Mouse (Mus musculus): ENCODE results near the gene Scamp3. TPM values are rescaled to one million over a fixed set of nuclear protein-coding genes. Genes with fewer than 3 reads are reported as not detected.
A peak's percentile ranks its signal among the peaks of the same experiment; 100 is the strongest.

The Scamp3 gene
- polyA plus RNA-seq, 1 experiment from 2014 or later, result 83.4 TPM

DNA sequence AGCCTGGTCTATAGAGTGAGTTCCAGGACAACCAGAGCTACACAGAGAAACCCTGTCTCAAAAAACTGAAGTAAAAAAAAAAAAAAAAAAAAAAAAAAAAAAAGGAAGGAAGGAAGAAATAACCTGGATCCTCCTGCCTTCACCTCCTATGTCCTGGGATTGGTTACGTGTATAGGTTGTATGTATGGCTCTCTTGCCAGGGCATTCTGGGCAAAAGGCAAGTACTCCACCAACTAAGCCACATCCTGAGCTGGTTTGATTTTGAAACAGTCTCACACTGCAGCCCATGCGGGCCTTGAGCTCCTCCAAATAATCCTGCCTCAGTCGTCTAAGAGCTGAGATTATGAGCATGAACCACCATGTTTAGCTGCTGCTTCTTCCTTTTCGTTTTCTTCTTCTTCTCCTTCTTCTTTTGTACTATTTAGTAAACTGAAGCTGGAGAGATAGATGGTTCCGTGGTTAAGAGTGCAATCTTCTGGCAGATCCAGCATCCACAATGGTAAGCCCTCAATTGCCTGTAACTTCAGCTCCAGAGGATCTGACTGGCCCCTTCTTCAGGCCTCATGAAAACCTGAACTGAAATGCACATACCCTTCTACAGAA lies 13.5 kb upstream of the Scamp3 start:
- no peak for ATAC-seq (ENCODE audit: extremely low read depth, insufficient number of reproducible peaks, low FRiP score, low TSS enrichment)
- Histone ChIP-seq H3K4me1 (peaks cover 41% of the 10 kb centered on the region), H3K4me2 (peak overlapping the region; percentile 92), H3K9ac (peak overlapping the region; percentile 99), H3K27ac (replicated peaks) (peak overlapping the region; percentile 97; the same call in 1 of the 2 replicates), H3K27me3 (replicated peaks) (peaks cover 13% of the 10 kb centered on the region), H3K36me3 (peaks cover 22% of the 10 kb centered on the region), H3K4me3 (peak overlapping the region; percentile 90), H3K9me3 (no peaks in the 10 kb centered on the region)
- WGBS, result 71% methylated on average over 5 of the region's 5 CpGs

DNA sequence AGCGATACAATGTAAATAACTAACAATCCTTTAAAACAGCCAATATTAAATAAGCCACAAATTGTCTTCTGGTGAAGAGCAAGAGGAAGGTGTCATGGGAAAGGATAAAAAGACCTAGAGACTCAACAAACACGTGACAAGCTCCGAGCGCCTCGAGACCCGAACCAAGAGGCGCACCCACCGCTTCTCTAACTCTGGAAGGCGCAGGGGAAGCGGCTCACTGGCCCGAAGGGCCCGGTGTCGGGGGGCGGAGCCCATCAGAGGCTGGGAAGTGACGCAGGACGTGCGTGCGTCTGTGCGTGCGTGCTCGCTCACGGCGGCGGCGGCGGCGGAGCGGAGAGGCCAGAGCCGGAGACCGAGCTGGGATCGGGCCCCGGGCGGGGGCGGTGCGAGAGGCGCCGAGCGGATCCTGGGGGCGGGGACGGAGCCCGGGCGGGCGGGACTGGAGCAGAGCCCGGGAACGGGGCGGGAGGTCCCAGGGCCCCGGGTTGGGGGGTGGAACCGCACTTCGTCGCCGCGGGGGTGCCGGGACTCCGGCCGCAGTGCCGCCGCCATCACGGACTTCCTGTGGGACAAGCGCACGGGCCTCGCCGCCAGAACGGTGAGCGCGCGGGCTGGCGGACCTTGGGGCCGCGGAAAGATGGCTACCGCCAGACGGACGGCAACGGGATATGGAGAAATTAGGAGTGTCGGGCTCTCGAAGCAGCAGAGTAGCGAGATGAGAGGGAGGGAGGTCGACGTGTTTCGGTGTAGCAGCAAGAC lies 12.6 kb upstream of the Scamp3 start, which contains the start of gene Clk2:
Gene Clk2 (plus strand): TSS at position 290 of the 762 bp plus-strand sequence.
- peak within 1 kb of the TSS; percentile 92 for H3K4me2 ChIP-seq
- H3K27ac ChIP-seq (replicated peaks), result peak within 1 kb of the TSS; percentile 97
- H3K36me3 ChIP-seq, result peaks cover 32% of the 10 kb centered on the region
- H3K9me3 ChIP-seq, result no peaks in the 10 kb centered on the region
- H3K4me3 ChIP-seq, result peak within 1 kb of the TSS; percentile 90
- ATAC-seq (ENCODE audit: extremely low read depth, insufficient number of reproducible peaks, low FRiP score, low TSS enrichment), result peak; percentile 93
- under 1% methylated on average over 77 of the region's 79 CpGs for WGBS
- H3K27me3 ChIP-seq (replicated peaks), result peaks cover 3% of the 10 kb centered on the region
- H3K9ac ChIP-seq, result peak within 1 kb of the TSS; percentile 99
- H3K4me1 ChIP-seq, result peaks cover 31% of the 10 kb centered on the region

GRCm38 (mm10) chr3:89165268-89165870 lies 11.9 kb upstream of the Scamp3 start:
- ATAC-seq (ENCODE audit: extremely low read depth, insufficient number of reproducible peaks, low FRiP score, low TSS enrichment), result no peak
- WGBS, result 17% methylated on average over 12 of the region's 12 CpGs
- peak overlapping the region; percentile 99 for H3K9ac ChIP-seq

GRCm38 (mm10) chr3:89166945-89167344 lies 10.3 kb upstream of the Scamp3 start:
- no peak for ATAC-seq (ENCODE audit: extremely low read depth, insufficient number of reproducible peaks, low FRiP score, low TSS enrichment)
- no peak overlapping the region for H3K27ac ChIP-seq (replicated peaks)
- H3K27me3 ChIP-seq (replicated peaks), result no peaks in the 10 kb centered on the region
- 88% methylated on average over 19 of the region's 19 CpGs for WGBS
- peaks cover 23% of the 10 kb centered on the region for H3K4me1 ChIP-seq
- H3K9ac ChIP-seq, result no peak overlapping the region
- H3K36me3 ChIP-seq, result peaks cover 54% of the 10 kb centered on the region
- H3K4me3 ChIP-seq, result no peak overlapping the region
- H3K9me3 ChIP-seq, result no peaks in the 10 kb centered on the region
- no peak overlapping the region for H3K4me2 ChIP-seq

More at GRCm38 (mm10) chr3:89165268-89165870, 11.9 kb upstream of the Scamp3 start:
- H3K4me1 ChIP-seq, result peaks cover 25% of the 10 kb centered on the region
- peak overlapping the region; percentile 90 for H3K4me3 ChIP-seq
- peak overlapping the region; percentile 97 for H3K27ac ChIP-seq (replicated peaks)
- H3K27me3 ChIP-seq (replicated peaks), result no peaks in the 10 kb centered on the region
- H3K4me2 ChIP-seq, result peak overlapping the region; percentile 92
- no peaks in the 10 kb centered on the region for H3K9me3 ChIP-seq
- peaks cover 39% of the 10 kb centered on the region for H3K36me3 ChIP-seq

GRCm38 (mm10) chr3:89174844-89175243 lies 2.4 kb upstream of the Scamp3 start:
- Histone ChIP-seq H3K4me2 (no peak overlapping the region), H3K4me3 (no peak overlapping the region), H3K36me3 (peaks cover 81% of the 10 kb centered on the region), H3K9me3 (no peaks in the 10 kb centered on the region), H3K4me1 (peaks cover 15% of the 10 kb centered on the region), H3K9ac (no peak overlapping the region), H3K27ac (replicated peaks) (no peak overlapping the region), H3K27me3 (replicated peaks) (no peaks in the 10 kb centered on the region)
- no peak for ATAC-seq (ENCODE audit: extremely low read depth, insufficient number of reproducible peaks, low FRiP score, low TSS enrichment)
- 94% methylated on average over 11 of the region's 11 CpGs for WGBS

DNA sequence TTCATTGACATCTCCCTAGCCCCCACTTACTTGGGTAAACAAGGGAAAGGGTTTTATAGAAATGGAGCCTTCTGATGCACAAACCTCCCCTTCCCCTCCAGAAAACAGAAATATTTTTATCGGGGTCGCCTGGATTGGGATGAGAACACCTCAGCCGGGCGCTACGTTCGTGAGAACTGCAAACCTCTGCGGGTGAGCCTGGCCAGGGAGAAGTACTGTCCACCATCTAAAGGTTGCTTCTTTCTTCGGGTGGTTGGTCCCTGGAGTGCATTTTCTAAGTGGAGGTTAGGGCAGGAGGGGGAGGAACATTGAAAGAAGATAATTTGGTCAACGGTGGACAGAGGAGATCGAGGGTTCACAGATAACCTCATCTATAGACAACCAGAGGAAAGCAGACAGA lies 1.7 kb upstream of the Scamp3 start:
- ATAC-seq (ENCODE audit: extremely low read depth, insufficient number of reproducible peaks, low FRiP score, low TSS enrichment), result no peak
- H3K36me3 ChIP-seq, result peaks cover 81% of the 10 kb centered on the region
- H3K9ac ChIP-seq, result no peak overlapping the region
- peaks cover 15% of the 10 kb centered on the region for H3K4me1 ChIP-seq
- H3K4me3 ChIP-seq, result no peak overlapping the region
- 91% methylated on average over 10 of the region's 10 CpGs for WGBS
- H3K9me3 ChIP-seq, result no peaks in the 10 kb centered on the region
- no peak overlapping the region for H3K27ac ChIP-seq (replicated peaks)
- H3K27me3 ChIP-seq (replicated peaks), result no peaks in the 10 kb centered on the region
- no peak overlapping the region for H3K4me2 ChIP-seq

DNA sequence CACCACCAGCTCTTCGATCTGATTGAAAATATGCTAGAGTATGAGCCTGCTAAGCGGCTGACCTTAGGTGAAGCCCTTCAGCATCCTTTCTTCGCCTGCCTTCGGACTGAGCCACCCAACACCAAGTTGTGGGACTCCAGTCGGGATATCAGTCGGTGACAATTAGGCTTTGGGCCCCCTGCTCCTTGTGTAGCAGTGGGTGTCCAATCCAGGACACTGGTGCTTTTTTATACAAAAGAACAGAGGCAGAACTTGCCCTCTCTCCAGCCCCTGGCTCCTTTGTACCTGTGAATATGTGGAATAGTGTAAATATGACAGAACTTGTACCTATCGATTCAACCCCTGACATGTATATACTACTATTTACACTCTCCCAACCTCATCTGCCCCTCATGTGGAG lies 852 bp upstream of the Scamp3 start:
- Histone ChIP-seq H3K9me3 (no peaks in the 10 kb centered on the region), H3K9ac (no peak overlapping the region), H3K36me3 (peaks cover 81% of the 10 kb centered on the region), H3K4me1 (peaks cover 15% of the 10 kb centered on the region), H3K4me3 (no peak overlapping the region), H3K27me3 (replicated peaks) (no peaks in the 10 kb centered on the region), H3K4me2 (no peak overlapping the region), H3K27ac (replicated peaks) (no peak overlapping the region)
- WGBS, result 75% methylated on average over 7 of the region's 7 CpGs
- no peak for ATAC-seq (ENCODE audit: extremely low read depth, insufficient number of reproducible peaks, low FRiP score, low TSS enrichment)

DNA sequence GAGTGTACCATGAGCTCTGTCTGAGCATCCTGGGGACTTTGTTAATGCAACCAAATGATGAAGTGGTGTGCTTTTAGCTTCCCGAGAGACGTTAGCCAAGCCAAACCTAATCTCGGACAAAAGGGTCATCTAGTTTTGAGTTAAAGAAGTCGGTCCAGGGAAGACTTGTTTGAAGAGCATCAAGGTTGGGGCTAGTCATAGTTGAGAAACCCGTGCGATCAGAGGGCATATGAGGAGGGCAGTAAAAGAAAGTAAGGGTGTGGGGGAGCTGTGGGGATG lies 773 bp downstream of the Scamp3 start:
- peaks cover 77% of the 10 kb centered on the region for H3K36me3 ChIP-seq
- peak overlapping the region; percentile 78 for H3K4me3 ChIP-seq
- H3K4me2 ChIP-seq, result peak overlapping the region; percentile 96
- H3K27ac ChIP-seq (replicated peaks), result peak overlapping the region; percentile 83
- H3K9me3 ChIP-seq, result no peaks in the 10 kb centered on the region
- no peak for ATAC-seq (ENCODE audit: extremely low read depth, insufficient number of reproducible peaks, low FRiP score, low TSS enrichment)
- H3K9ac ChIP-seq, result peak overlapping the region; percentile 92
- H3K27me3 ChIP-seq (replicated peaks), result no peaks in the 10 kb centered on the region
- peaks cover 21% of the 10 kb centered on the region for H3K4me1 ChIP-seq
- 5% methylated on average over 6 of the region's 6 CpGs for WGBS

DNA sequence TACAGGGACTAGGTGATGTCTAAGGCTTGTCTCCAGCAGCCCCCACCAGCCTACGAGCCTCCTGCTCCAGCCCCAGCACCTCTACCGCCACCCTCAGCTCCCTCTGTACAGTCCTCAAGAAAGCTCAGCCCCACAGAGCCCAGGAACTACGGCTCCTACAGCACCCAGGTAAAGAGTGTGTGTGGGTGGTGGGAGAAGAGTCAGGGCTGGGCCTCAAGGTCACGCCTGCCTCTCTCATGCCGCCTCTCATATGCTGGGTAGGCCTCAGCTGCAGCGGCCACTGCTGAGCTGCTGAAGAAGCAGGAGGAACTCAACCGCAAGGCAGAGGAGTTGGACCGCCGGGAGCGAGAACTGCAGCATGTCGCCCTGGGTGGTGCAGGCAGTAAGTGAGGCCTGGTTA lies 1.8 kb downstream of the Scamp3 start:
- Histone ChIP-seq H3K9me3 (no peaks in the 10 kb centered on the region), H3K27ac (replicated peaks) (no peak overlapping the region), H3K4me2 (0 out of 2 replicates have a peak overlapping the region, but pooled peaks have one; percentile 96), H3K9ac (no peak overlapping the region), H3K4me1 (peaks cover 28% of the 10 kb centered on the region), H3K36me3 (peaks cover 67% of the 10 kb centered on the region), H3K27me3 (replicated peaks) (no peaks in the 10 kb centered on the region), H3K4me3 (no peak overlapping the region; the same call in 1 of the 2 replicates)
- no peak for ATAC-seq (ENCODE audit: extremely low read depth, insufficient number of reproducible peaks, low FRiP score, low TSS enrichment)
- WGBS, result 86% methylated on average over 11 of the region's 11 CpGs

DNA sequence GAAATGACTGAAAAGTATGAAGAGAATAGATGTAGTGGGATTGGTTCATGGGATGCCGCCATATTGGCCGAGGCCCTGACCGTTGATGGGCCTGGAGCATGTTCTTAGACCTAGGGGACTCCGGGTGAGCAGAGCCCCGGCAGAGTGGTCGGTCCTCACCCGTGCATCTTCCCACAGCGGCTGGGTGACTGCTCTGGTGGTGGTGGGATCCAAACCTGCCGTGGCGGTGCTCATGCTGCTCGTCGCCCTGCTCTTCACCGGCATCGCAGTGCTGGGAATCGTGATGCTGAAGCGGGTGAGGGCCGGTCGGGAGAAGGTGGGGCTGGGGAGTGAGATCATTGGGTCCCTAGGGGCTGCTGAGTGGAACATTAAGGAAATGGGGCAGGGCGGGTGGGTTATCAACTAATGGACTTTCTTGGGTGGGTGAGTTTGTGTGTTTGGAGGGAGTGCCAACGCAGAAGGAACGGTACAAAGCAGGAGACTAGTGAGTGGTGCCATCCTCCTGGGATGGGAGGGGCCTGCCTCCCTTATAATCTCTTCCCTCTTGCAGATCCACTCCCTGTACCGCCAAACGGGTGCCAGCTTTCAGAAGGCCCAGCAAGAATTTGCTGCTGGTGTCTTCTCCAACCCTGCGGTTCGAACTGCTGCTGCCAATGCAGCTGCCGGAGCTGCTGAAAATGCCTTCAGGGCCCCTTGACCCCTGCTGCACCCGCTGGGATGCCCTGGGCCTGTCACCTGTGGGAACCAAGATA lies 4.7 kb downstream of the Scamp3 start:
- no peak overlapping the region for H3K9ac ChIP-seq
- peak overlapping the region; percentile 28; the same call in 1 of the 2 replicates for H3K27ac ChIP-seq (replicated peaks)
- no peak for ATAC-seq (ENCODE audit: extremely low read depth, insufficient number of reproducible peaks, low FRiP score, low TSS enrichment)
- H3K9me3 ChIP-seq, result no peaks in the 10 kb centered on the region
- peaks cover 38% of the 10 kb centered on the region for H3K4me1 ChIP-seq
- no peak overlapping the region for H3K4me3 ChIP-seq
- H3K36me3 ChIP-seq, result peaks cover 44% of the 10 kb centered on the region
- H3K27me3 ChIP-seq (replicated peaks), result peaks cover 7% of the 10 kb centered on the region; the same call in 1 of the 2 replicates
- no peak overlapping the region for H3K4me2 ChIP-seq
- 87% methylated on average over 27 of the region's 27 CpGs for WGBS

- WGBS, result 48% methylated on average over 7 of the region's 7 CpGs
- Histone ChIP-seq H3K27ac (replicated peaks) (peak overlapping the region; percentile 28; the same call in 1 of the 2 replicates), H3K27me3 (replicated peaks) (peaks cover 13% of the 10 kb centered on the region; the same call in 1 of the 2 replicates), H3K4me2 (peak overlapping the region; percentile 98), H3K9ac (no peak overlapping the region), H3K4me3 (peak overlapping the region; percentile 78), H3K36me3 (peaks cover 45% of the 10 kb centered on the region), H3K4me1 (peaks cover 38% of the 10 kb centered on the region), H3K9me3 (no peaks in the 10 kb centered on the region)
- 0 out of 2 replicates have a peak, but pooled peaks have one; percentile 3 for ATAC-seq (ENCODE audit: extremely low read depth, insufficient number of reproducible peaks, low FRiP score, low TSS enrichment)
These were observed 5.3 kb downstream of the Scamp3 start for GRCm38 (mm10) chr3:89182531-89183057.

All from heart, embryonic 13.5 days (tissue).